Mouse (Mus musculus): ENCODE measurements around the gene Socs5.
A peak's percentile ranks its signal among the peaks of the same experiment; 100 is the strongest.

Socs5 gene

GRCm38 (mm10) chr17:87108507-87109292 lies 1.2 kb downstream of the Socs5 start:
- no peak for DNase-seq (ENCODE audit: low spot score in 2 of 2)

GRCm38 (mm10) chr17:87109504-87109903 lies 2.0 kb downstream of the Socs5 start:
- no peak for DNase-seq (ENCODE audit: low spot score in 2 of 2)

GRCm38 (mm10) chr17:87112852-87113592 lies 5.5 kb downstream of the Socs5 start:
- no peak for DNase-seq (ENCODE audit: low spot score in 2 of 2)

- no peak for DNase-seq (ENCODE audit: low spot score in 2 of 2)
Observed at GRCm38 (mm10) chr17:87115615-87116014, 8.1 kb downstream of the Socs5 start.

- no peak for DNase-seq (ENCODE audit: low spot score in 2 of 2)
Observed at GRCm38 (mm10) chr17:87118966-87119526, 11.6 kb downstream of the Socs5 start.

GRCm38 (mm10) chr17:87125344-87125743 lies 17.9 kb downstream of the Socs5 start:
- DNase-seq (ENCODE audit: low spot score in 2 of 2) = no peak

GRCm38 (mm10) chr17:87132258-87132657 lies 24.8 kb downstream of the Socs5 start:
- DNase-seq (ENCODE audit: low spot score in 2 of 2) = no peak

- DNase-seq (ENCODE audit: low spot score in 2 of 2) = peak in 1 of 2 experiments; percentile 21
Observed at GRCm38 (mm10) chr17:87133823-87134222, 26.3 kb downstream of the Socs5 start.

- DNase-seq (ENCODE audit: low spot score in 2 of 2) = no peak
Observed at GRCm38 (mm10) chr17:87134631-87135030, 27.2 kb downstream of the Socs5 start.

GRCm38 (mm10) chr17:87135741-87136140 lies 28.3 kb downstream of the Socs5 start:
- DNase-seq (ENCODE audit: low spot score in 2 of 2) = no peak

GRCm38 (mm10) chr17:87141188-87141935 lies 33.9 kb downstream of the Socs5 start:
- DNase-seq (ENCODE audit: low spot score in 2 of 2) = no peak

- DNase-seq (ENCODE audit: low spot score in 2 of 2) = peak; percentile 25 to 50
Observed at GRCm38 (mm10) chr17:87142271-87142670, 34.8 kb downstream of the Socs5 start.

- DNase-seq (ENCODE audit: low spot score in 2 of 2) = no peak
Observed at GRCm38 (mm10) chr17:87143186-87143585, 35.7 kb downstream of the Socs5 start.

GRCm38 (mm10) chr17:87146415-87147021 lies 39.0 kb downstream of the Socs5 start:
- no peak for DNase-seq (ENCODE audit: low spot score in 2 of 2)

- no peak for DNase-seq (ENCODE audit: low spot score in 2 of 2)
Observed at GRCm38 (mm10) chr17:87149762-87150161, 42.3 kb downstream of the Socs5 start.

GRCm38 (mm10) chr17:87152984-87153383 lies 45.5 kb downstream of the Socs5 start:
- DNase-seq (ENCODE audit: low spot score in 2 of 2) = no peak

- no peak for DNase-seq (ENCODE audit: low spot score in 2 of 2)
Observed at GRCm38 (mm10) chr17:87155664-87156063, 48.2 kb downstream of the Socs5 start.

GRCm38 (mm10) chr17:87157739-87158138 lies 50.3 kb downstream of the Socs5 start:
- no peak for DNase-seq (ENCODE audit: low spot score in 2 of 2)

- DNase-seq (ENCODE audit: low spot score in 2 of 2) = no peak
Observed at GRCm38 (mm10) chr17:87158597-87158996, 51.1 kb downstream of the Socs5 start.

- no peak for DNase-seq (ENCODE audit: low spot score in 2 of 2)
Observed at GRCm38 (mm10) chr17:87160270-87160669, 52.8 kb downstream of the Socs5 start.

- DNase-seq (ENCODE audit: low spot score in 2 of 2) = no peak
Observed at GRCm38 (mm10) chr17:87164312-87164922, 56.9 kb downstream of the Socs5 start.

All from urinary bladder, adult 18-20 months (tissue).